Mouse (Mus musculus): ENCODE measurements around the gene 2900026A02Rik. TPM values are rescaled to one million over a fixed set of nuclear protein-coding genes. Genes with fewer than 3 reads are reported as not detected.

Gene 2900026A02Rik
- polyA plus RNA-seq, 1 experiment from 2014 or later, result 3.7 TPM

DNA sequence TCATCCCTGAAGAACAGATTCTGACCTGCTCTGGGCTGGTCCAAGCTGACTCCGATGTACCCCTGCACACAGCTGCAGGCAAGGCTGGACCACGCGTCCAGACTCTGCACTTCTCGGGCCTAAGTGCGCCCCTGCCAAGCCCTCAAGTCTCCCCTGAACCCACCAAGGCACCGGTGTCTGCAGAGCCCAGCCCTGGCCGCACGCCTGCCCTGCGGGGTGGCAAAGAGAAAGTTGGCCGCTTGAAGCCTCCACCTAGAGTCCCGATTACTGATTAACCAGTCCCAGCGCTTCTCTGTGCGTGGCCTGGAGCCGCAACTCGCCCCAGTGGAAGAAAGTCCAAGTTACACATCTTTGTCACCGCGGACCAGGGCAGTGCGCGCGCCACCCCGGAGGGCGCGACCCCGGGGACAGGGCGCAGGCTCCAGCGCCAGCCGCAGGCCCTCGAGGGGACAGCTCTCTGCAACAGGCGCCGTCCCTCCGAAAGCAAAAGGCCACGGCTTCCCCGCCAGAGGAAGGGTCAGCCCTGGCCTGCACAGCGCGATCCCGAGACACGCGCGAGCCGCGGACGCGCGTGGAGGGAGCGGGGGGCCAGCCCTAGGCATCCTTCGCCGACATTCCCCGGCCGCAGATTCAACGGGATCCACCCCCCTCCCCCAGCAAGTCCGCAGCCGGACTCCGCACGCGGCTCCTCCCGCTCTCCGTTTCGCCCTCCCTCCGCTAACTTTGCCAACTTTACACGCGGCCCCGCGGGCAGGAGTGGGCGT, 471 bp downstream of the 2900026A02Rik start:
- H3K27ac ChIP-seq (replicated peaks), result peak overlapping the region; percentile 76
- WGBS, result 2% methylated on average over 64 of the region's 64 CpGs

DNA sequence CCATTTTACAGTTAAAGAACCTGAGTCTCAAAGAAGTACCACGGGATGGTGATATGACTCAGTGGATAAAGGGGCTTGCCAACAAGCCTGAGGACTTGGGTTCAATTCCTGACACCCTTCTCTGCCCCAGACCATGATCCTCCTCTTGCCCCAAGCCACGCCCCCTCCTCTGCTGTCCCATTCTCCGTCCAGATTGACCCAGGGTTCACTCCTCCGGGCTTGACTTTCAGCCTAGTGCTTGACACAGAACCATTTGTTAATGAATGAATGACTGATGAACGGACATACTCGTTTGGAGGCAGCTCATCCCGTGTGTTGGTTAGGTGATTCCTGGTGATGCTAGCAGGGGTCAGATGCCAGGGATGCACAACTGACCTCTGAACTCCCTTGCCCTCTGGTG, 1.2 kb downstream of the 2900026A02Rik start:
- Histone ChIP-seq H3K9me3 (no peaks in the 10 kb centered on the region), H3K4me3 (peak overlapping the region; percentile 71), H3K27me3 (replicated peaks; ENCODE audit: low read depth, poor library complexity, severe bottlenecking) (peaks cover 23% of the 10 kb centered on the region), H3K4me1 (peaks cover 38% of the 10 kb centered on the region), H3K27ac (replicated peaks) (no peak overlapping the region), H3K36me3 (replicated peaks) (no peaks in the 10 kb centered on the region)
- no peak for DNase-seq (ENCODE audit: low spot score)
- 66% methylated on average over 7 of the region's 7 CpGs for WGBS

More for the DNA sequence above, 471 bp downstream of the 2900026A02Rik start:
- H3K4me1 ChIP-seq, result peaks cover 45% of the 10 kb centered on the region
- no peaks in the 10 kb centered on the region for H3K9me3 ChIP-seq
- peak overlapping the region; percentile 71 for H3K4me3 ChIP-seq
- peaks cover 23% of the 10 kb centered on the region for H3K27me3 ChIP-seq (replicated peaks; ENCODE audit: low read depth, poor library complexity, severe bottlenecking)
- no peaks in the 10 kb centered on the region for H3K36me3 ChIP-seq (replicated peaks)
- peak; percentile 55 for DNase-seq (ENCODE audit: low spot score)

DNA sequence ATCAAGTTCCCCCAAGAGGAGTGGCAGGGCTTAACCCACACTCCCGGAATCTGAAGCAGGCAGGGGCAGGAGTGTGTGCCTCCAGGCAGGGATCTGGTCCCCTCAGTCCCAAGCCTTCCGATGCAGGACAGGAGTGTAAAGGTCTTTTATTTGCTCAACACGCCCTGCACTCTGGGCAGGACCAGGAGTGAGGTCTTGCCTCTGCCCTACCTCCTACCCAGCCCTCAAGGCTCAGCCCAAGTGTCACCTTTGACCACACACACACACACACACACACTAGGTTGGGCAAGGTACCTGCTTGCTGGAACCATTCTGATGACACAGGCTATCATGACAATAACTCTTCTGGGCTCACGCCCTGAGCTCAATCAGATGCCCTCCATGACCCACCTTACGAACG, 1.6 kb downstream of the 2900026A02Rik start:
- no peak overlapping the region for H3K4me3 ChIP-seq
- peaks cover 39% of the 10 kb centered on the region for H3K4me1 ChIP-seq
- no peak overlapping the region for H3K27ac ChIP-seq (replicated peaks)
- no peak for DNase-seq (ENCODE audit: low spot score)
- no peaks in the 10 kb centered on the region for H3K9me3 ChIP-seq
- no peaks in the 10 kb centered on the region for H3K36me3 ChIP-seq (replicated peaks)
- WGBS, result 74% methylated on average over 6 of the region's 6 CpGs
- peaks cover 23% of the 10 kb centered on the region for H3K27me3 ChIP-seq (replicated peaks; ENCODE audit: low read depth, poor library complexity, severe bottlenecking)

DNA sequence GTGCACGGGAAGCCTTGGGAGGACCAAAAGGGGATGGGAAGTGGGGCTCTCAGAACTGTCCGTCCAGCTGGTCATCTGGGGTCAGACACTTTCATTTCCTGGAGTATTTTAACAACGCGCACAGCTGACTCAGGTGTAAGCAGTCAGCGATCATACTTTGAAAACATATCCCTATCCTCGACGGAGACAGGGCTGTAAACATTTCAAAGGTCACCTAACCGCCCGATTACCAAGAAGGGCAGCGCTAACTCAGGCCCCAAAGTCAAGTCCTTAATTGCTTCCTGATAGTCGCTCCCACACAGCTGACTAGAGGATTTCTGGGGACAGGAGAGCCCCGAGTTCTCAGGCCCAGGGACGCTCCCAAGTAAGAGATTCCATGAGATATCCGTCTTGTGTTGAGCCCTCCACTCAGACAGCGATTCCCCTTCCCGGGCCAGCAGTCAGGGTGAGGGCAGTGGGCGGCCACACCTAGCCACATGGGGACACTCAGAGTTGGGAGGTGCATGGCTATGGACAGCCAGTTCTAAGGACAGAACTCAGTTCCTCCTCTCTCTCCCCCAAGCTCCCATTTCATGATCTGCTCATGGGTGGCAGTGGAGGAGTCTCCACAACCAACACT, 2.3 kb downstream of the 2900026A02Rik start:
- no peak for DNase-seq (ENCODE audit: low spot score)
- 72% methylated on average over 17 of the region's 17 CpGs for WGBS
- H3K4me1 ChIP-seq, result peaks cover 45% of the 10 kb centered on the region
- no peak overlapping the region for H3K4me3 ChIP-seq
- no peaks in the 10 kb centered on the region for H3K36me3 ChIP-seq (replicated peaks)
- H3K27me3 ChIP-seq (replicated peaks; ENCODE audit: low read depth, poor library complexity, severe bottlenecking), result peaks cover 23% of the 10 kb centered on the region
- no peaks in the 10 kb centered on the region for H3K9me3 ChIP-seq
- H3K27ac ChIP-seq (replicated peaks), result no peak overlapping the region

DNA sequence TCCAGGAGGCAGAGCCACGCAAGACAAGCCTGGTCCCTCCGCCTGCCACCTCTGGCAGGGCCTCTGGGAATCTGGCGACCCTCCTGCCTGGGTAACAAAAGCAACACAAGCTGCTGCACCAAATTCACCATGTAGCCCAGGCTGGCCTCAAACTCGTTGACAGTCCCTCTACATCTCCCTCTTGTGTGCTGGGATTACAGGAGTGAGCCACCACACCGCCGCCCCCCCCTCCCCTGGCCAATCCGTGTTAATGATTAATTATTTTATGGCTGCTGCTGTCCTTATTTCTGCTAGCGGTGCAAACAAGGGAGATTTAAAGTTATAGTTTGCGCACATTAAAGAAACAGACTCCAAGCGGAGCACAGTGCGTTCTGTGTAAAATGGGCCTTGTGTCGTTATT, 4.0 kb downstream of the 2900026A02Rik start:
- no peak overlapping the region for H3K4me3 ChIP-seq

DNA sequence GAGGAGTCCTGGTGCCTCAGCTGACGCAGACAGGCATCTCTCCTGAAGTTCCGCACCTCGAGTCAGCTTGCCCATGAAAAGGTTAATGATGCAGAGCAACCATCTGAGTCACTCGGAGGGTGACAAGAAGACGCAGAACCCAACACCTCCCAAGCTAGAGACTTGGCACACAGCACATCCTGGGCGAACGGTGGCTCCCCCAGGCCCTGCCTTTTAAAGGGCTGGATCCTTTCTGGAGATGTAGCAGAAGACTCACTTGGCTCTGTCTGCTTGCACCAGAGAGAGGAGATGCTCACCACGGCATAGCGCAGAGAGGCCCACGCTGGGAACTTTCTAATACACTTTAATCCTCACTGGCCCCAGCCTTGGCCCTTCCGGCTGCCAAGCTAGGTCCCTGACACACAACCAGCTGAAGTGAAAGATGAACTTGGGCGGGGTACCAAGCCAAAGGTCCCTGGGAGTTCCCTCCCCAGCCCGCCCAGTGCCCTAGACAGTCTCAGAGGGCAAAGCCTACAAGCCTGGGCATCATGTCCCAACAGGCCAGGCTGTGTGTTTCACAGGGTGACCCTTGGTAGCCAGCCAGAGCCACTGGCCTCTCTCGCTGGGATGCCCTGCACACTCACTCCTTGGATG, 4.6 kb downstream of the 2900026A02Rik start:
- peaks cover 54% of the 10 kb centered on the region for H3K4me1 ChIP-seq
- no peak overlapping the region for H3K27ac ChIP-seq (replicated peaks)
- H3K36me3 ChIP-seq (replicated peaks), result no peaks in the 10 kb centered on the region
- H3K9me3 ChIP-seq, result no peaks in the 10 kb centered on the region
- H3K4me3 ChIP-seq, result no peak overlapping the region
- H3K27me3 ChIP-seq (replicated peaks; ENCODE audit: low read depth, poor library complexity, severe bottlenecking), result peaks cover 23% of the 10 kb centered on the region
- 82% methylated on average over 14 of the region's 14 CpGs for WGBS
- DNase-seq (ENCODE audit: low spot score), result no peak

More for the DNA sequence above, 4.0 kb downstream of the 2900026A02Rik start:
- Histone ChIP-seq H3K36me3 (replicated peaks) (no peaks in the 10 kb centered on the region), H3K9me3 (no peaks in the 10 kb centered on the region), H3K4me1 (peaks cover 51% of the 10 kb centered on the region), H3K27me3 (replicated peaks; ENCODE audit: low read depth, poor library complexity, severe bottlenecking) (peaks cover 23% of the 10 kb centered on the region), H3K27ac (replicated peaks) (no peak overlapping the region)
- no peak for DNase-seq (ENCODE audit: low spot score)
- 88% methylated on average over 12 of the region's 12 CpGs for WGBS

DNA sequence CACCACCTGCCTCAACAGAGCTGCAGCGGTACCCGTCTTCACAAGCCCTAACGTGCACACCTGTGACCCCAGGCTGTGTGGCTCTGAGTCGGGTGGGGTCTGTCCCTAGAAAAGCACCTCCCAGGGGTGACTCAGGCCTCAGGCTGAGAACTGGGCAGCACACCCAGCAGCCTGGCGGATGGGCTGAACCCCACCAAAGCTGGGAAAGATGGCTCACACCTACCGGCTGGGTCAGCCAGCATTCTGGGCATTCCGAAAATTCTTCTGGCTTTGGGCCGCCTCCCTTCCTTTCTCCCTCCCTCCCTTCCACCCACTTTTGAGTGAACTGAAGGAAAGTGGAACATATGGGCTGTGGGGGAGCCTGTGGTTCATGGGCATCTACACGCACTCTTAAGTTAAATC, 5.4 kb downstream of the 2900026A02Rik start:
- H3K36me3 ChIP-seq (replicated peaks), result no peaks in the 10 kb centered on the region
- no peak overlapping the region; the same call in 1 of the 2 replicates for H3K27ac ChIP-seq (replicated peaks)
- H3K27me3 ChIP-seq (replicated peaks; ENCODE audit: low read depth, poor library complexity, severe bottlenecking), result peaks cover 20% of the 10 kb centered on the region
- WGBS, result 79% methylated on average over 9 of the region's 9 CpGs
- H3K4me1 ChIP-seq, result peaks cover 51% of the 10 kb centered on the region
- DNase-seq (ENCODE audit: low spot score), result no peak
- H3K9me3 ChIP-seq, result no peaks in the 10 kb centered on the region
- no peak overlapping the region for H3K4me3 ChIP-seq

DNA sequence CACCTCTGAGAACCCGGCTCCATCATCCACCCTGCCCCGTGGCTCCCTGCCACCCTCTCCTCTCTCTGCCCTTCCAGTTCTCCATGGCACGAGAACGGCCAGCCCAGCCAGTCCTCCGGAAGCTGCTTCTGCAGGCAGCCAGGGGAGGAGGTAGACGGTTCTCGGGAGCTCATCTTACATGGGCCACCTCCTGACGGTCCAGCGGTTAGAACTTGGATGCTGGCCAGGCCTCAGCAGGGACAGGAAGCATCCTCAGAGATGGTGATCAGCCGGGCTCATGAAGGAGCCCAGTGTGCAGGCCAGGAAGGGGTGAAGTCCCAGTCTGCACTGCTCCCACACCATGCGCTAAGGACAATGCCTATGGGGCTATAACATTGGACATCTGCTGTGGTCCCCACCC, 6.6 kb downstream of the 2900026A02Rik start:
- DNase-seq (ENCODE audit: low spot score), result no peak
- Histone ChIP-seq H3K9me3 (no peaks in the 10 kb centered on the region), H3K27ac (replicated peaks) (no peak overlapping the region), H3K27me3 (replicated peaks; ENCODE audit: low read depth, poor library complexity, severe bottlenecking) (peaks cover 8% of the 10 kb centered on the region), H3K36me3 (replicated peaks) (no peaks in the 10 kb centered on the region), H3K4me3 (no peak overlapping the region), H3K4me1 (peaks cover 50% of the 10 kb centered on the region)
- 81% methylated on average over 11 of the region's 11 CpGs for WGBS

DNA sequence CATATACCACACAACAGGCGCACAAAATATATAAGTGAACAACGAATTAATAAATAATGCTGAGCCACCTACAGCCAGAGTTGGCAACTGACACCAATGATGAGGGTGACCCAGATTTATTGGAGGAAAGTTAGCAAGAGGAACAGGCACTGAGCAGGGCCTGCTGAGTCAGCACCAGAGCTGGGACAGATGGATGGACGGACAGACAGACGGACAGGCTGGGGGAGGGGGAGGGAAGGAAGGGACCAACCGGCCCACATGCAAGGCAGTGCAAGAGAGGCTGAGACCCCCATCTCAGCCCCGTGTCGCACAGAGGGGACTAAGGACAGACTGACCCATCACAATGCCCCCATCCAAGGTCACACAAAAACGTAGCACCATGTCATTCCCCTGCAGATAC, 7.0 kb downstream of the 2900026A02Rik start:
- no peak overlapping the region for H3K4me3 ChIP-seq
- no peaks in the 10 kb centered on the region for H3K9me3 ChIP-seq
- no peak for DNase-seq (ENCODE audit: low spot score)
- 93% methylated on average over 8 of the region's 8 CpGs for WGBS
- H3K4me1 ChIP-seq, result peaks cover 50% of the 10 kb centered on the region
- peaks cover 4% of the 10 kb centered on the region for H3K27me3 ChIP-seq (replicated peaks; ENCODE audit: low read depth, poor library complexity, severe bottlenecking)
- H3K27ac ChIP-seq (replicated peaks), result no peak overlapping the region
- H3K36me3 ChIP-seq (replicated peaks), result no peaks in the 10 kb centered on the region

DNA sequence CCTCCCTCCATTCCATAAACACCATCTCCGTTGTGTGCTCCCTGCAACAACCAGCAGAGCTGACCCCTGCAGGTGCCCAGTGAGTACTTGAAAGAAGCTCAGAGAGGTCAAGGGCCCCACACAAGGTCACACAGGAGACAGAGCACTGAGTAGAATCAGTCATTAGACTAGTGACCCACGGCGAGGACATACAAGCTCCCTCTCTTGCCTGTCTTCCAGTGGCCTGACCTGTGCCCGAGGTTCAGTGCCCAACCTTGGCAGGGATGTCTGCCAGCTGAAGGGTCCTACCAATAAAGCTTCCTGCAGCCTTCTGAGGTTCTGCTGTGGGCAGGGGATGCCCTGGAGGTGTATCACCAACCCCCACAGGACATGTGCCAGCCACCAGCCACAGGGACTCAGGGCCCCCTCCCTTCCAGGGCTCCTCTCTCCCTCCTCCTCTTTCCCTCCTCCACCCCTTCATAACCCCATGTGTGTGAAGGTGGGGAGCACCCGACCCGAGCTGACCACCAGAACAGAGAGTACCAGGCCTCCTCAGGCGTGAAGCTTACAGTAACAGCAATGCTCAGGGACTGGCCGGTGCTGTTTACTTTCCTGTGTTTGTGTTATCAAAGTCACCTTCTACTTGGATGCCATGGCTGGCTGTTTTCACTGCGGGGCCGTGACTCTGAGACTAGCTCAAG, 8.7 kb downstream of the 2900026A02Rik start:
- WGBS, result 82% methylated on average over 10 of the region's 10 CpGs
- no peaks in the 10 kb centered on the region for H3K36me3 ChIP-seq (replicated peaks)
- no peak overlapping the region for H3K4me3 ChIP-seq
- peaks cover 56% of the 10 kb centered on the region for H3K4me1 ChIP-seq
- H3K27ac ChIP-seq (replicated peaks), result 0 out of 2 replicates have a peak overlapping the region, but pooled peaks have one; percentile 31
- DNase-seq (ENCODE audit: low spot score), result no peak
- no peaks in the 10 kb centered on the region for H3K27me3 ChIP-seq (replicated peaks; ENCODE audit: low read depth, poor library complexity, severe bottlenecking)
- H3K9me3 ChIP-seq, result no peaks in the 10 kb centered on the region

DNA sequence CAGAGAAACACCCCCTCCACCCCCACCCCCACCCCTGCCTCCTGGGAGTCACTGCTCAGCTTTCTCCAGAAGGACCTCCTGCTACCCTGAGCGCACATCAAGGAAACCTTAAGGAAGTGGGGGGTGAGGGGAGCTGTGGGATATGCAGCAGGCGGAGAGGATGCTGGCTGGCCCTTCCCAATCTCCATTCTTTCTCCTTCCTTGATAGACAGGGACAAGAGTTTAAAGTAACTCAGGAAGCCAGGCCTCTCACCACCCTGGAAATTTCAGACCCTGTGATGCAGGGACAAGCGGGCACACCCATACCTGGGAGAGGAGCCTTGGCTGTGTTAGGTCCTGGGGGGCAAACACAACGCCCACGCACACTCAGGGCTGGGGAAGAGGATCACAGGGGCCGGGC, 10.7 kb downstream of the 2900026A02Rik start:
- WGBS, result 79% methylated on average over 6 of the region's 6 CpGs
- Histone ChIP-seq H3K36me3 (replicated peaks) (no peaks in the 10 kb centered on the region), H3K4me1 (peaks cover 63% of the 10 kb centered on the region), H3K4me3 (no peak overlapping the region), H3K9me3 (no peaks in the 10 kb centered on the region), H3K27ac (replicated peaks) (peak overlapping the region; percentile 72), H3K27me3 (replicated peaks; ENCODE audit: low read depth, poor library complexity, severe bottlenecking) (no peaks in the 10 kb centered on the region)
- no peak for DNase-seq (ENCODE audit: low spot score)

DNA sequence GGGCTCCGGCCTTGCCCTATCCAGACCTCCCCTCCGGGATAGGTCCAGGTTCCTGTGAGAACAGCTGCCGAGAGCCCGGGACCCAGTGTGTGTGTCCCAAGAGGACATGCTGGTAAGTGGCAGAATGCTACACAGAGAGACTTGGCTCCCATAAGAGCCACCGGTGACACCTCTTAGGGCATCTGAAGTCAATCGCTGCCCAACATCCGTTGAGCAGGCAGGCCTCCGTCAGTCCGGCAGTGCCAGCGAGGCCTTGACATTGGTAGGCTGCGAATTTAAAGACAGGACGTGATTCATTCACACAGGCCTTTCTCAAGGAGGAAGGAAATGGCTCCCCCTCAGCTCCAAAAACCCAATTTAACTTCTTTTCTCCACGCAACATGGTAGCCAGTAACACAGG, 11.1 kb downstream of the 2900026A02Rik start:
- peaks cover 63% of the 10 kb centered on the region for H3K4me1 ChIP-seq
- H3K36me3 ChIP-seq (replicated peaks), result no peaks in the 10 kb centered on the region
- no peaks in the 10 kb centered on the region for H3K27me3 ChIP-seq (replicated peaks; ENCODE audit: low read depth, poor library complexity, severe bottlenecking)
- H3K27ac ChIP-seq (replicated peaks), result peak overlapping the region; percentile 72
- H3K4me3 ChIP-seq, result no peak overlapping the region
- H3K9me3 ChIP-seq, result no peaks in the 10 kb centered on the region
- WGBS, result 87% methylated on average over 13 of the region's 13 CpGs
- DNase-seq (ENCODE audit: low spot score), result no peak
